Mouse (Mus musculus): ENCODE measurements at regions not wholly inside any gene's neighbourhood (a gene's known extent, or its start where the extent isn't known, plus 50 kb on each side); places are given as distances from the start of the nearest gene placed in this dataset.

DNA sequence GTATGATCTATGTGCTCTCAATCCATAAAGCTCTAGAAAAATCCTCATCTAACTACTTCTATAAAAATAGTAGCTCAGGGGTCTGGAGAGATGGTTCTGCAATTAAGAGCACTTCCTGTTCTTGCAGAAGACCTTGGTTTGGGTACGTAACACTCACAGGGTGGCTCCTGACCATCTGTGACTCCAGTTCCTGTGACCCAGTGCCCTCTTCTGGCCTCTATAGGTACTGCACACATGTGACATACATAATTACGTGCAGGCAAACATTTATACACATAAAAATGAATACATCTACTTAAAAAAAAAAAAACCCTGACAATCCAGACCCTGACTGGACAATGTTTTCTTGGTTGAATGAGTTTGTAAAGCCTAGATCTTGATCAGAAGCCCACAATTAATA is 347.2 kb upstream of the Tmpo start:
- 84% methylated on average over 2 of the region's 2 CpGs for WGBS
- no peaks in the 10 kb centered on the region for H3K4me1 ChIP-seq
- no peaks in the 10 kb centered on the region for H3K27me3 ChIP-seq
- no peak overlapping the region for H3K9ac ChIP-seq
- no peaks in the 10 kb centered on the region for H3K9me3 ChIP-seq (replicated peaks)
- H3K27ac ChIP-seq, result no peak overlapping the region
- no peaks in the 10 kb centered on the region for H3K36me3 ChIP-seq
- H3K4me3 ChIP-seq (replicated peaks), result no peak overlapping the region
- no peak overlapping the region for H3K4me2 ChIP-seq
- ATAC-seq (replicated peaks; ENCODE audit: low FRiP score), result no peak

DNA sequence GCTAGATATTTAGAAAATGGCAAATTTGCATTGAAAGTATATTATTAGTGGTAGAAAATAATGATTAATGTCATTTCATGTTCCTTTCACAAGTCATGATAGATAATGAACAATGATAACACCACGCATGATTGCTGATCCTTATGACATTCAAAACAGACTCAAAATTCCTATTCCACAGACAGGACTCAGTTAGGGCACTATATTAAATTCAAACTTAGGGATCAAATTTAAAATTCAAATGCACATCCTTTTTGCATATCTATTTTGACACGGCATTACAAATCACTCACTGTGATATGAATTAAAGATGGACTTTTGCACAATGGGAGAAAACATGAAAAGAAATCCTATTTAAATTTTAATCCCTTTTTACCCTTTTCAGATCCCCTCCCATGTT is 340.1 kb upstream of the Tmpo start:
- H3K9me3 ChIP-seq (replicated peaks), result no peaks in the 10 kb centered on the region
- no peaks in the 10 kb centered on the region for H3K4me1 ChIP-seq
- no peak overlapping the region for H3K4me2 ChIP-seq
- no peak for ATAC-seq (replicated peaks; ENCODE audit: low FRiP score)
- no peak overlapping the region for H3K27ac ChIP-seq
- H3K4me3 ChIP-seq (replicated peaks), result no peak overlapping the region
- no peaks in the 10 kb centered on the region for H3K27me3 ChIP-seq
- H3K36me3 ChIP-seq, result no peaks in the 10 kb centered on the region
- no peak overlapping the region for H3K9ac ChIP-seq
- WGBS, result 87% methylated on average over 2 of the region's 2 CpGs

GRCm38 (mm10) chr10:91515021-91515371 is 333.9 kb upstream of the Tmpo start:
- no peak overlapping the region for H3K9ac ChIP-seq
- no peak for ATAC-seq (replicated peaks; ENCODE audit: low FRiP score)
- WGBS, result 81% methylated on average over 2 of the region's 2 CpGs

DNA sequence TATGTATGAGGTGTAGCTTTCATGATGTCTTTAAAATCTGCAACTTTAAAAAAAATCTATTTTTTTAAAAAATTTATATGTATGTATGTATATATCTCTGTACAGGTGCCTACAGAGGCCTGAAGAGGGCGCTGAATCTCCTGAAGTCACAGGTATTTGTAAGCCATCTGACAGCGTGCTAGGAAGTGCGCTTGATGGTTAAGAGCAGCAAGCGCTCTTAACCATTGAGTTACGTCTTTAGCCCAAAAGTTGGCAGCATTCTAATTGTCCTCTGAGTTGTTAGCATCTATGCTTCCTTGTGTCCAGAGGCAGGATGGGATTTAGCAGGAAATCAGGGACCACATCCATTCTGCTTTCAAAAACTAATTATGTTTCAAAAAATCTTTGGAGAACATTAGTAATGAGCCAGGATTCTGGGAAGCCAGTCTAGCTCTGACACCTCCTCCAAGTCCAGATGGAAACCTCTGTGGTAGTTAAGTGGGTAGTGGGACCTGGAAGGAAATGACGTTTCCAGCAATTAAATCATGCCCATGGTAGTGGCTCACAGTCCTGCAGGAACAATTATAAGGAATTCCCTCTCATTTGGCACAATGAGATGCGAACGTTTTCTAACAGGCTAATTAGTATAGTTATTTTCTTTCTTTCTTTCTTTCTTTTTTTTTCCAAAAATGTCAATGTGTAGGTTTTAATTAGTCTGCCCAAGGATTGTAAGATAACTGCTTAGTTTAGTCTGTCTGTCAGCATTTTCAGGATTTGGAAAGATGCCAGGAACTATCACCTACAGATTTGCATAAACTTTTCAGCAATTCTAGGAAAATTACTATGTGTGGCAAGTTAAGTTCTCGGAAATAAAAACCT is 333.3 kb upstream of the Tmpo start:
- no peak overlapping the region for H3K4me3 ChIP-seq (replicated peaks)

More at GRCm38 (mm10) chr10:91515021-91515371, 333.9 kb upstream of the Tmpo start:
- no peak overlapping the region for H3K4me3 ChIP-seq (replicated peaks)
- no peaks in the 10 kb centered on the region for H3K9me3 ChIP-seq (replicated peaks)
- H3K27ac ChIP-seq, result no peak overlapping the region
- H3K36me3 ChIP-seq, result no peaks in the 10 kb centered on the region
- no peaks in the 10 kb centered on the region for H3K27me3 ChIP-seq
- H3K4me1 ChIP-seq, result no peaks in the 10 kb centered on the region
- no peak overlapping the region for H3K4me2 ChIP-seq

DNA sequence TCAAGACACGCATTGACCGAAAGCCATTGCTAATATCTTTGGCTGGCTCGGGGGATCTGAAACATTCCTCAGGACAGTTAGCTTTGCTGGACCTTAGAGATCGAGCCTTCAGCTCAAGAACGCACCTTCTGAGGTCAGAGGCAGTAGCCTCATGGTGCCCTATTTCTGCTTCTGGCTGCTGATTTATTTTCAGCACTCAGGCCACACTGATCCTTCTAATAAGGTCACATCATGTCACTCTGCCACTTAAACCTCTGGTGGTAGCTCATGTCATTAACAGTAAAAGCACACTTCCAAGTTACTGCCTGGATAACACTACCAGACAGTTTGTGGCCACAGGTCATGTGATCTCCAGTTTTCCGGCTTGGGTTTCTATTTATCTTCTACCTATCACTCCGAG is 325.9 kb upstream of the Tmpo start:
- Histone ChIP-seq H3K9me3 (replicated peaks) (no peaks in the 10 kb centered on the region), H3K9ac (no peak overlapping the region), H3K36me3 (no peaks in the 10 kb centered on the region), H3K4me1 (no peaks in the 10 kb centered on the region), H3K27ac (no peak overlapping the region), H3K4me3 (replicated peaks) (no peak overlapping the region), H3K4me2 (no peak overlapping the region), H3K27me3 (no peaks in the 10 kb centered on the region)
- no peak for ATAC-seq (replicated peaks; ENCODE audit: low FRiP score)
- WGBS, result 62% methylated on average over 7 of the region's 7 CpGs

More for the DNA sequence above, 333.3 kb upstream of the Tmpo start:
- Histone ChIP-seq H3K4me2 (no peak overlapping the region), H3K9ac (no peak overlapping the region), H3K27ac (no peak overlapping the region), H3K27me3 (no peaks in the 10 kb centered on the region), H3K36me3 (no peaks in the 10 kb centered on the region), H3K4me1 (no peaks in the 10 kb centered on the region), H3K9me3 (replicated peaks) (no peaks in the 10 kb centered on the region)
- WGBS, result 88% methylated on average over 9 of the region's 9 CpGs
- no peak for ATAC-seq (replicated peaks; ENCODE audit: low FRiP score)

DNA sequence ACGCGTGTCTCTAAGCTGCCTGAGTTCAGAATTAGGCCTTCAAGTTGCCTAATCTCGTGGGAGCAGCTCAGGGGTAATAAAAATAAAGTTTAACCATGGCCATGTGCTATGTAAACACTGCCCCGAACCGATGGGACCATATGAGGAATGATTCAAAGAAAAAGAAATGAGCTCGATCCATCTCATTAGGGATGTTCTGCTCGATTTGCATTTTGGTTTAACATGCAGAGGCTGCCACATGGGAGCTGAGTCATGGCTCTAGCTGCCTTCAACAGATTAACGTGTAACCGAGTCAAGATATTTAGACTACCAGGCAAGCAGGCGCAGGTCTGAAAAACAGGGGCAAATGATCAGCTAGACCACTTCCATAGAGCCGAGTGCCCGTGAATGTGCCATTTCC is 323.8 kb upstream of the Tmpo start:
- Histone ChIP-seq H3K9me3 (replicated peaks) (no peaks in the 10 kb centered on the region), H3K27ac (no peak overlapping the region)
- WGBS, result 60% methylated on average over 12 of the region's 12 CpGs

GRCm38 (mm10) chr10:91498543-91498942 is 317.4 kb upstream of the Tmpo start:
- Histone ChIP-seq H3K4me1 (no peaks in the 10 kb centered on the region), H3K9me3 (replicated peaks) (no peaks in the 10 kb centered on the region), H3K36me3 (no peaks in the 10 kb centered on the region), H3K27me3 (no peaks in the 10 kb centered on the region), H3K4me3 (replicated peaks) (no peak overlapping the region), H3K4me2 (no peak overlapping the region), H3K9ac (no peak overlapping the region), H3K27ac (no peak overlapping the region)
- 82% methylated on average over 4 of the region's 4 CpGs for WGBS
- ATAC-seq (replicated peaks; ENCODE audit: low FRiP score), result no peak

More for the DNA sequence above, 323.8 kb upstream of the Tmpo start:
- no peak for ATAC-seq (replicated peaks; ENCODE audit: low FRiP score)
- Histone ChIP-seq H3K36me3 (no peaks in the 10 kb centered on the region), H3K4me2 (no peak overlapping the region), H3K4me1 (no peaks in the 10 kb centered on the region), H3K9ac (no peak overlapping the region), H3K27me3 (no peaks in the 10 kb centered on the region), H3K4me3 (replicated peaks) (no peak overlapping the region)

DNA sequence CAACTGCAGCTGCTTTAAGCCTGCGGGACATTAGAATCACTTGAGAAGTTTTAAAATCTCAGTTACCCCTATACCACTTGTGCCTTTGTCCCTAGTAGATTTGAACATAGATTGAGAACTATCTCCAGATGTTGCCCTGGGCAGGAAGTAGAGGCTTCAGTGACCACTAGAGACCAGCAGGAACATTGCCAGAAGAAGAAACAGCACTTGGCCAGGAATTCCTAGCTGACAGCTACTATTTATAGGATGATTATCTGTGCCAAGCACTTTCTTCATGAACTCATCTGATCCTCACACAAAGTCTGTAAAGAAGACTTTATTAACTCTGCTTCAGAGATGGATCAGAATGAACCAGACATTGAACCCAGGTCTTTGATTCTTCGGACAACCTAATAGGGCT is 283.6 kb upstream of the Tmpo start:
- Histone ChIP-seq H3K9me3 (replicated peaks) (no peaks in the 10 kb centered on the region), H3K4me3 (replicated peaks) (no peak overlapping the region), H3K36me3 (no peaks in the 10 kb centered on the region), H3K9ac (no peak overlapping the region), H3K4me1 (no peaks in the 10 kb centered on the region), H3K27me3 (no peaks in the 10 kb centered on the region), H3K27ac (no peak overlapping the region), H3K4me2 (no peak overlapping the region)
- ATAC-seq (replicated peaks; ENCODE audit: low FRiP score), result no peak
- WGBS, result 94% methylated on average over 2 of the region's 2 CpGs

GRCm38 (mm10) chr10:91447974-91448703 is 267.0 kb upstream of the Tmpo start:
- no peaks in the 10 kb centered on the region for H3K36me3 ChIP-seq
- H3K27ac ChIP-seq, result no peak overlapping the region
- ATAC-seq (replicated peaks; ENCODE audit: low FRiP score), result no peak
- no peaks in the 10 kb centered on the region for H3K9me3 ChIP-seq (replicated peaks)
- no peak overlapping the region for H3K4me3 ChIP-seq (replicated peaks)
- H3K4me1 ChIP-seq, result 0 out of 2 replicates have a peak, but pooled peaks cover 2% of the 10 kb centered on the region
- no peak overlapping the region for H3K4me2 ChIP-seq
- WGBS, result 46% methylated on average over 10 of the region's 10 CpGs
- H3K27me3 ChIP-seq, result no peaks in the 10 kb centered on the region
- no peak overlapping the region for H3K9ac ChIP-seq

- H3K4me1 ChIP-seq, result 0 out of 2 replicates have a peak, but pooled peaks cover 2% of the 10 kb centered on the region
- no peak overlapping the region for H3K4me2 ChIP-seq
- H3K36me3 ChIP-seq, result no peaks in the 10 kb centered on the region
- WGBS, result 58% methylated on average over 2 of the region's 2 CpGs
- no peaks in the 10 kb centered on the region for H3K9me3 ChIP-seq (replicated peaks)
- H3K27ac ChIP-seq, result no peak overlapping the region
- no peak for ATAC-seq (replicated peaks; ENCODE audit: low FRiP score)
- no peaks in the 10 kb centered on the region for H3K27me3 ChIP-seq
- no peak overlapping the region for H3K9ac ChIP-seq
- no peak overlapping the region for H3K4me3 ChIP-seq (replicated peaks)
These were observed 262.2 kb upstream of the Tmpo start for GRCm38 (mm10) chr10:91443321-91443720.

GRCm38 (mm10) chr10:91440051-91440450 is 258.9 kb upstream of the Tmpo start:
- no peaks in the 10 kb centered on the region for H3K36me3 ChIP-seq
- H3K27me3 ChIP-seq, result no peaks in the 10 kb centered on the region
- no peak for ATAC-seq (replicated peaks; ENCODE audit: low FRiP score)
- peaks cover 15% of the 10 kb centered on the region for H3K4me1 ChIP-seq
- no peak overlapping the region for H3K4me2 ChIP-seq
- H3K4me3 ChIP-seq (replicated peaks), result no peak overlapping the region
- WGBS, result 83% methylated on average over 3 of the region's 3 CpGs
- no peak overlapping the region for H3K27ac ChIP-seq
- H3K9me3 ChIP-seq (replicated peaks), result no peaks in the 10 kb centered on the region
- no peak overlapping the region for H3K9ac ChIP-seq

- ATAC-seq (replicated peaks; ENCODE audit: low FRiP score), result no peak
- no peaks in the 10 kb centered on the region for H3K9me3 ChIP-seq (replicated peaks)
- no peak overlapping the region for H3K9ac ChIP-seq
- WGBS, result 84% methylated on average over 5 of the region's 5 CpGs
- no peak overlapping the region for H3K27ac ChIP-seq
- peaks cover 18% of the 10 kb centered on the region for H3K4me1 ChIP-seq
- H3K36me3 ChIP-seq, result no peaks in the 10 kb centered on the region
- no peak overlapping the region for H3K4me3 ChIP-seq (replicated peaks)
- H3K4me2 ChIP-seq, result no peak overlapping the region
- no peaks in the 10 kb centered on the region for H3K27me3 ChIP-seq
These were observed 256.8 kb upstream of the Tmpo start for GRCm38 (mm10) chr10:91437917-91438316.
